Mouse (Mus musculus) CH12.LX (cell line): Measurements from ENCODE around the gene Zbtb4. TPM values are rescaled to one million over a fixed set of nuclear protein-coding genes. Genes with fewer than 3 reads are reported as not detected.

Source experiments
- DNase-seq: peaks from one replicate; pipeline ENCODE4 v3.0.0-alpha.2; 2013; ENCODE audit errors: extremely low read depth
- H3K27ac ChIP-seq: 2 replicates; pipeline ENCODE4 v1.5.1; 2012; ENCODE audit warnings: low read depth, mild to moderate bottlenecking, control low read depth, moderate library complexity; ENCODE audit not compliant: insufficient read depth
- H3K27me3 ChIP-seq: replicated peaks from 2 replicates; pipeline ENCODE3; 2012; ENCODE audit warnings: inconsistent platforms
- H3K36me3 ChIP-seq, 2 experiments: replicated peaks in 1 of 2; 2 replicates each; pipeline versions ENCODE3 to v1.6.1; 2012; ENCODE audit warnings: inconsistent platforms in 1 of 2, low read length in 1 of 2, mild to moderate bottlenecking in 1 of 2, mixed read lengths in 1 of 2, moderate library complexity in 1 of 2; ENCODE audit not compliant: control insufficient read depth in 1 of 2, insufficient read depth in 1 of 2
- H3K4me1 ChIP-seq, 2 experiments: 2 replicates each; pipeline ENCODE4 v1.6.1; 2012; ENCODE audit warnings: inconsistent platforms in 1 of 2, moderate library complexity in 1 of 2; ENCODE audit not compliant: insufficient read depth in 2 of 2, control insufficient read depth in 1 of 2
- H3K4me2 ChIP-seq: 2 replicates; pipeline ENCODE4 v1.6.1; 2012; ENCODE audit warnings: low read depth, mild to moderate bottlenecking, control low read depth; ENCODE audit not compliant: poor library complexity, insufficient read depth, severe bottlenecking
- H3K4me3 ChIP-seq, 3 experiments: fragments of 150-350 bp in 1 of 3; sonication (generic) in 1 of 3; replicated peaks in 1 of 3; 2 replicates each; pipeline versions ENCODE3 to v1.5.1; 2011 to 2012; ENCODE audit warnings: low read depth in 2 of 3, low read length in 2 of 3, mild to moderate bottlenecking in 2 of 3, moderate library complexity in 2 of 3, control low read depth in 1 of 3, improper control_type of control experiment in 1 of 3, inconsistent platforms in 1 of 3, mixed read lengths in 1 of 3; ENCODE audit not compliant: poor library complexity in 1 of 3
- H3K79me2 ChIP-seq: replicated peaks from 2 replicates; pipeline ENCODE4 v1.6.1; 2012; ENCODE audit warnings: mild to moderate bottlenecking, moderate library complexity; ENCODE audit not compliant: control insufficient read depth, poor library complexity, insufficient read depth, severe bottlenecking; ENCODE audit errors: extremely low read depth
- H3K9ac ChIP-seq: 2 replicates; pipeline ENCODE4 v1.6.1; 2012; ENCODE audit warnings: low read depth, mild to moderate bottlenecking, control low read depth, moderate library complexity; ENCODE audit not compliant: insufficient read depth
- H3K9me3 ChIP-seq: replicated peaks from 2 replicates; pipeline ENCODE3; 2012; ENCODE audit warnings: low read length, inconsistent platforms, mixed read lengths
- BHLHE40 ChIP-seq: IDR thresholded peaks from 2 replicates; pipeline ENCODE4 v1.6.1; 2011; ENCODE audit warnings: mild to moderate bottlenecking, low read depth, low read length, improper control_type of control experiment
- CHD1 ChIP-seq: IDR thresholded peaks from 2 replicates; pipeline ENCODE4 v1.6.1; 2012; ENCODE audit warnings: low read depth, low read length, improper control_type of control experiment, inconsistent platforms
- CHD2 ChIP-seq: IDR thresholded peaks from 2 replicates; pipeline ENCODE4 v1.6.1; 2011; ENCODE audit warnings: low read length, improper control_type of control experiment
- CTCF ChIP-seq, 2 experiments: IDR thresholded peaks in 1 of 2; conservative IDR thresholded peaks in 1 of 2; 2 replicates each; pipeline ENCODE4 v1.5.1; 2011 to 2012; ENCODE audit warnings: low read depth in 2 of 2, low read length in 2 of 2, improper control_type of control experiment in 1 of 2, inconsistent platforms in 1 of 2, mild to moderate bottlenecking in 1 of 2, moderate library complexity in 1 of 2
- E2F4 ChIP-seq: IDR thresholded peaks from 2 replicates; pipeline ENCODE4 v1.6.1; 2011; ENCODE audit warnings: low read depth, low read length, improper control_type of control experiment; ENCODE audit not compliant: insufficient replicate concordance
- ELF1 ChIP-seq: IDR thresholded peaks from 2 replicates; pipeline ENCODE4 v1.6.1; 2014; ENCODE audit warnings: low read depth, mild to moderate bottlenecking, inconsistent platforms, low read length, improper control_type of control experiment
- EP300 ChIP-seq: IDR thresholded peaks from 2 replicates; pipeline ENCODE4 v1.6.1; 2011; ENCODE audit warnings: low read length, improper control_type of control experiment
- ETS1 ChIP-seq: conservative IDR thresholded peaks from 2 replicates; pipeline ENCODE4 v1.6.1; 2012; ENCODE audit warnings: low read depth, mild to moderate bottlenecking, inconsistent platforms, low read length, improper control_type of control experiment, moderate library complexity
- GABPA ChIP-seq: IDR thresholded peaks from 2 replicates; pipeline ENCODE4 v1.6.1; 2012; ENCODE audit warnings: low read depth, low read length, improper control_type of control experiment, inconsistent platforms; ENCODE audit not compliant: insufficient replicate concordance
- HCFC1 ChIP-seq: IDR thresholded peaks from 2 replicates; pipeline ENCODE4 v1.6.1; 2012; ENCODE audit warnings: low read depth, mild to moderate bottlenecking, inconsistent platforms, low read length, improper control_type of control experiment
- IRF4 ChIP-seq: IDR thresholded peaks from 2 replicates; pipeline ENCODE4 v1.6.1; 2014; ENCODE audit warnings: low read depth, mild to moderate bottlenecking, inconsistent platforms, low read length, improper control_type of control experiment
- JUN ChIP-seq: IDR thresholded peaks from 2 replicates; pipeline ENCODE4 v1.6.1; 2011; ENCODE audit warnings: low read depth, mild to moderate bottlenecking, low read length, improper control_type of control experiment, moderate library complexity; ENCODE audit not compliant: insufficient read depth
- JUND ChIP-seq: conservative IDR thresholded peaks from 2 replicates; pipeline ENCODE4 v1.6.1; 2011; ENCODE audit warnings: low read depth, low read length, improper control_type of control experiment
- KAT2A ChIP-seq: IDR thresholded peaks from 2 replicates; pipeline ENCODE4 v1.6.1; 2012; ENCODE audit warnings: low read length, improper control_type of control experiment, inconsistent platforms; ENCODE audit not compliant: insufficient replicate concordance
- MAFK ChIP-seq: IDR thresholded peaks from 2 replicates; pipeline ENCODE4 v1.6.1; 2011; ENCODE audit warnings: low read length, improper control_type of control experiment; ENCODE audit not compliant: insufficient replicate concordance
- MAX ChIP-seq: IDR thresholded peaks from 2 replicates; pipeline ENCODE4 v1.6.1; 2011; ENCODE audit warnings: low read length, improper control_type of control experiment
- MAZ ChIP-seq: IDR thresholded peaks from 2 replicates; pipeline ENCODE4 v1.6.1; 2012; ENCODE audit warnings: low read depth, mild to moderate bottlenecking, inconsistent platforms, low read length, improper control_type of control experiment, moderate library complexity
- MEF2A ChIP-seq: IDR thresholded peaks from 2 replicates; pipeline ENCODE4 v1.6.1; 2014; ENCODE audit warnings: low read depth, mild to moderate bottlenecking, inconsistent platforms, low read length, improper control_type of control experiment, borderline replicate concordance
- MXI1 ChIP-seq: IDR thresholded peaks from 2 replicates; pipeline ENCODE4 v1.6.1; 2011; ENCODE audit warnings: mild to moderate bottlenecking, low read depth, low read length, improper control_type of control experiment
- MYC ChIP-seq: IDR thresholded peaks from 2 replicates; pipeline ENCODE4 v1.6.1; 2011; ENCODE audit warnings: low read depth, mild to moderate bottlenecking, improper control_type of control experiment, low read length
- NELFE ChIP-seq: IDR thresholded peaks from 2 replicates; pipeline ENCODE4 v1.6.1; 2011; ENCODE audit warnings: low read depth, low read length, improper control_type of control experiment
- NRF1 ChIP-seq: IDR thresholded peaks from 2 replicates; pipeline ENCODE4 v1.6.1; 2014; ENCODE audit warnings: low read depth, mild to moderate bottlenecking, inconsistent platforms, low read length, improper control_type of control experiment, moderate library complexity
- PAX5 ChIP-seq: IDR thresholded peaks from 2 replicates; pipeline ENCODE4 v1.6.1; 2012; ENCODE audit warnings: low read length, inconsistent platforms, mixed read lengths
- POLR2A ChIP-seq: IDR thresholded peaks from 2 replicates; pipeline ENCODE4 v1.6.1; 2011; ENCODE audit warnings: low read depth, mild to moderate bottlenecking, improper control_type of control experiment, low read length
- POLR2AphosphoS2 ChIP-seq: IDR thresholded peaks from 2 replicates; pipeline ENCODE4 v1.6.1; 2011; ENCODE audit warnings: low read depth, low read length, improper control_type of control experiment
- RAD21 ChIP-seq: IDR thresholded peaks from 2 replicates; pipeline ENCODE4 v1.6.1; 2011; ENCODE audit warnings: low read depth, mild to moderate bottlenecking, low read length, improper control_type of control experiment, moderate library complexity
- RCOR1 ChIP-seq: conservative IDR thresholded peaks from 2 replicates; pipeline ENCODE4 v1.6.1; 2012; ENCODE audit warnings: low read depth, mild to moderate bottlenecking, inconsistent platforms, low read length, improper control_type of control experiment
- SIN3A ChIP-seq: IDR thresholded peaks from 2 replicates; pipeline ENCODE4 v1.6.1; 2012; ENCODE audit warnings: low read length, improper control_type of control experiment, inconsistent platforms
- SMC3 ChIP-seq: IDR thresholded peaks from 2 replicates; pipeline ENCODE4 v1.6.1; 2011; ENCODE audit warnings: low read depth, low read length, improper control_type of control experiment
- TBP ChIP-seq: conservative IDR thresholded peaks from 2 replicates; pipeline ENCODE4 v1.6.1; 2011; ENCODE audit warnings: low read depth, low read length, improper control_type of control experiment
- TCF12 ChIP-seq: IDR thresholded peaks from 2 replicates; pipeline ENCODE4 v1.6.1; 2014; ENCODE audit warnings: low read depth, mild to moderate bottlenecking, inconsistent platforms, low read length, improper control_type of control experiment
- UBTF ChIP-seq: IDR thresholded peaks from 2 replicates; pipeline ENCODE4 v1.6.1; 2012; ENCODE audit warnings: low read depth, mild to moderate bottlenecking, inconsistent platforms, low read length, improper control_type of control experiment, moderate library complexity
- USF1 ChIP-seq: IDR thresholded peaks from 2 replicates; pipeline ENCODE4 v1.6.1; 2014; ENCODE audit warnings: low read depth, mild to moderate bottlenecking, inconsistent platforms, low read length, improper control_type of control experiment
- USF2 ChIP-seq: conservative IDR thresholded peaks from 2 replicates; pipeline ENCODE4 v1.6.1; 2011; ENCODE audit warnings: low read depth, low read length, improper control_type of control experiment
- ZC3H11A ChIP-seq: IDR thresholded peaks from 2 replicates; pipeline ENCODE4 v1.6.1; 2012; ENCODE audit warnings: low read depth, mild to moderate bottlenecking, inconsistent platforms, low read length, improper control_type of control experiment
- ZMIZ1 ChIP-seq: IDR thresholded peaks from 2 replicates; pipeline ENCODE4 v1.6.1; 2012; ENCODE audit warnings: low read depth, mild to moderate bottlenecking, inconsistent platforms, low read length, improper control_type of control experiment
- ZNF384 ChIP-seq: IDR thresholded peaks from 2 replicates; pipeline ENCODE4 v1.6.1; 2012; ENCODE audit warnings: low read depth, low read length, improper control_type of control experiment, inconsistent platforms
- dilution Hi-C: fragments of 300-500 bp; cut with MboI; formaldehyde crosslinking; loops from 2 replicates; pipeline ENCODE4 v1.14.3; 2020; ENCODE audit warnings: low sequenced_read_pairs; ENCODE audit not compliant: extremely low pct_unique_long_range_greater_than_20kb, extremely low pct_ligation_motif_present
- in situ Hi-C: fragments of 300-500 bp; cut with MboI; formaldehyde crosslinking; loops from 3 replicates; pipeline ENCODE4 v1.14.3; 2019; ENCODE audit warnings: low sequenced_read_pairs, low pct_ligation_motif_present, low pct_unique_long_range_greater_than_20kb, mixed read lengths
- polyA plus RNA-seq: library from polyadenylated mRNA; unstranded; fragments of >175 nt; gene quantifications from 2 replicates; pipeline ENCODE4 v1.2.1, GENCODE M21; 2012; ENCODE audit warnings: low read depth; ENCODE audit not compliant: insufficient read length
- total RNA-seq, 2 experiments: library from RNA; depleted of rRNA; stranded (reverse); fragments of 300-350 nt in 1 of 2; fragments of >200 nt in 1 of 2; gene quantifications; 2 replicates each; pipeline ENCODE4 v1.2.3; 2012 to 2014

The Zbtb4 gene
- total and polyA plus RNA-seq, 3 experiments: 0.75 to 3.4 (median 2.3) TPM

DNA sequence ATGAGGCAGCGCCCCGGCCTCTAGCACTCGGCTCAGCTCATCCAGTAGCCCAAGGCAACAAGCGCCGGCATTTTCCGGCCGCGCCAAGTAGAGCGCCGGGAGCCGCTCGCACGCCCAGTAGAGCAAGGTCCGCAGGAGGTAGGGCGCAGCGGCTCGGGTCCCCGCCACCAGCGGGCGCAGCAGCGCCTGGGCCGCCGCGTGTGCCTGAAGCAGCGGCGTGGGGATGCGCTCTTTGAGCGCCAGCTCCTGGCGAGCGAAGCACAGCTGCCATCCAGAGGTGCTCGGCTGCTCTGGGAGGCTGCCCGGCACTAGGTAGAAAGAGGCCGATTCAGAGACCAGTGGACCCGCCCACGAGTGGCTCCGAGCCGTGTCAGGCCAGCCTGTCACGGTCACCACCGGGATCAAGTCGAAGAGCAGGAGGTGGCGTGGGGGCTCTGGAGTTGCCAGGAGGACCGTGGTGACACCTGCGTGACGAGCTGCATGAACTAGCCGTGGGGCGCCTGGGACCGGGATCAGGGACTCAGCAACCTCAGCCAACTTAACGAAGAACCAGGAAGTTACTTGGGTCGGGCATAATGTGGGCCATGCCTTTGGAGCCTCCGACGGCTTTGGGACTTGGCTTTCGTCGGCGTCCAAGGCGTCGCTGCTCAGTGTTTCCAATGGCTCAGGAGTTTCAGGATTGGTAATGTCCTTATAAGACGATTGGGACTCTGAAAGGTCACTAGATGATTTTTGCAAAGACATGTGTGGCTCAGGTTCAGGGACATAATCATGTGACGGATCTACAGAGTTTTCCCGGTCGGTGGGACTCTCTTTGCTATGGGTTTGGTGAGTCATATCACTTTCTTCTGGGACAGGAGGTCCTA, 38.3 kb downstream of the Zbtb4 start:
- Histone ChIP-seq H3K27ac (no peak overlapping the region), H3K36me3 (no peaks in the 10 kb centered on the region), H3K9me3 (peaks cover 24% of the 10 kb centered on the region), H3K4me1 (peaks cover 11 to 38% of the 10 kb centered on the region in 2 experiments), H3K9ac (peak overlapping the region; percentile 2; the same call in 1 of the 2 replicates), H3K4me3 (peak overlapping the region; percentile 11 to 39 (median 31)), H3K27me3 (peaks cover 50% of the 10 kb centered on the region), H3K4me2 (peak overlapping the region; percentile 72), H3K79me2 (no peaks in the 10 kb centered on the region)
- dilution Hi-C loops: no loop called here
- DNase-seq: peak; percentile 72
- in situ Hi-C loops: loop anchor here (5.0 kb wide), 1 partner anchor 73 kb away; the partner anchor contains the start of gene Tmem95
- TF ChIP-seq HCFC1 (peak; percentile 43), CHD1 (no peak; the same call in 1 of the 2 replicates), NELFE (peak; percentile 53; the same call in 1 of the 2 replicates), UBTF (peak; percentile 99), ZNF384 (no peak), MAZ (no peak; the same call in 1 of the 2 replicates), E2F4 (no peak), MAX (peak; percentile 89), MXI1 (peak; percentile 88), TBP (no peak), IRF4 (no peak; the same call in none of the 2 replicates), RAD21 (peak; percentile 87), RCOR1 (0 out of 2 replicates have a peak, but pooled peaks have one; percentile 29), ZMIZ1 (0 out of 2 replicates have a peak, but pooled peaks have one; percentile 43), POLR2A (peak; percentile 57), ZC3H11A (peak; percentile 49), EP300 (no peak), JUND (no peak), ELF1 (peak; percentile 49), CTCF (conservative IDR thresholded peaks at IDR 0.05 in 1 of 2, IDR thresholded peaks at IDR 0.05 in 1 of 2; ENCODE audit: low read depth in 2 of 2, low read length in 2 of 2) (peak in 1 of 2 experiments; percentile 98; a peak in 2 of 4 replicates), GABPA (no peak), KAT2A (no peak), TCF12 (peak; percentile 63), MEF2A (peak; percentile 80; the same call in 1 of the 2 replicates), MYC (peak; percentile 84; the same call in 1 of the 2 replicates), POLR2AphosphoS2 (no peak), BHLHE40 (peak; percentile 53; the same call in 1 of the 2 replicates), SIN3A (peak; percentile 60), CHD2 (no peak), MAFK (peak; percentile 20; the same call in 1 of the 2 replicates), USF1 (no peak), PAX5 (no peak), ETS1 (no peak), NRF1 (peak; percentile 58; the same call in 1 of the 2 replicates), SMC3 (peak; percentile 95), JUN (no peak), USF2 (no peak)
